Mouse (Mus musculus) gastrocnemius, postnatal 4 days (tissue): ENCODE measurements around the gene Htra3. TPM values are rescaled to one million over a fixed set of nuclear protein-coding genes. Genes with fewer than 3 reads are reported as not detected.

Source experiments
- DNase-seq, 2 experiments: peaks; one replicate each; pipeline ENCODE4 v3.0.0; 2021 to 2022; ENCODE audit warnings: low spot score in 2 of 2, mixed read lengths in 2 of 2
- long read RNA-seq, 2 experiments: library from polyadenylated mRNA; stranded (forward); transcript quantifications; one replicate each; pipeline ENCODE4 v2.0.0; 2021
- total RNA-seq, 2 experiments: library from RNA; stranded (reverse); gene quantifications; 2 replicates each; pipeline ENCODE4 v1.2.3; 2021

Htra3 gene
- total RNA-seq, result 100 to 1,000 TPM in 1 of 2 experiments, 10 to 100 TPM in 1; 97.0 to 102 TPM
- long read RNA-seq, experiment 1, transcript Htra3-201 (9 exons, 2,750 nt), result major isoform, 165 of 210 reads
- long read RNA-seq, experiment 1, transcript Htra3-202 (7 exons, 1,901 nt), result minor isoform, 24 of 210 reads
- long read RNA-seq, experiment 1, partial matches to known transcripts, result 10 of 210 reads
- long read RNA-seq, experiment 1, other reads (novel, unspliced or antisense), result 11 of 210 reads
- long read RNA-seq, experiment 2, transcript Htra3-201 (9 exons, 2,750 nt), result major isoform, 167 of 202 reads
- long read RNA-seq, experiment 2, transcript Htra3-202 (7 exons, 1,901 nt), result minor isoform, 14 of 202 reads
- long read RNA-seq, experiment 2, partial matches to known transcripts, result 9 of 202 reads
- long read RNA-seq, experiment 2, other reads (novel, unspliced or antisense), result 12 of 202 reads

DNA sequence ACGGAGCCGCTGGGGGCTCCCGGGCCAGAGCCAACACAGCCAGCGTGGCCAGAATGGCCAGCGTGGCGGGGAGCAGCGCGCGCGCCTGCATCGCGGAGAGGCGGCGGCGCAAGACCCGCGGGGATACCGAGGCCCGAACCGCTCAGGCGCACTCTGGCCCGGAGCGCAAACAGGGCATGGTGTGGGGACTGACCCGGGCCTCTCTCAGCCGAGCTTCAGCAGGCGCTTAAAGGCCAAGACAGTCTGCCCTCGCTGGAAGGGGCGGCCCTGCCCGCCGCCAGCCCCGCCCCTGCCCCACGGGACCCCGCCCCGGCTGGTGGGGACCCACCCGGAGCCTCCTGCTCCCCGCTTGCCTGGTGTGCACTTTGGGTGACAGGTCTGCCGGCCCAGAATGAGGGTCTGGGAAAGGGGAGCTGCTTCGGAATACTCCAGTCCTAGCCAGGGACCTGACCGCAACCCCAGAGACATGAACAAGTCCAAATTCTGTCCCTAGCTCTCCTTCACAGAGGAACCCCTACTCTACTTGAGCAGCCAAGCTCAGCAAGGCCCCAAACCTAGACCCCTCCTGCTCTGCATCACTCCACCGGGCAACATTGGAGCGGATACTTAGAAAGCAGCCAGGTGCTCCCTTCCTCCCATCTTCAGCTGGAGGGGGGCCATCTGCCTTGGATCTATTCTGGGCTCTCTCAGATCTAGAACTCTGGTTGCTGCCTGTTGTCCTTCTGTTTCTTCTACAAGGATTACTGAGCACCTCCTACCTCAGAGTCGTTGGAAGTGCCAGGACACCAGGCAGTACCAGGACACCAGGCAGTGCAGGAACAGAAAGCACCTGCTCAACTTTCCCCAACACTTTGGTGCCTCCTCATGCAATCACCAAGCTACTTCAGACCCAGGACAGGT is at the start of gene Htra3:
TSS of gene Htra3 (minus strand) at position 527 of the 900 bp plus-strand sequence.
- peak; percentile 64 to 71 for DNase-seq

GRCm38 (mm10) chr5:35728957-35729460 is 49.4 kb upstream of the Htra3 start:
- peak in 1 of 2 experiments; percentile 49 for DNase-seq

DNA sequence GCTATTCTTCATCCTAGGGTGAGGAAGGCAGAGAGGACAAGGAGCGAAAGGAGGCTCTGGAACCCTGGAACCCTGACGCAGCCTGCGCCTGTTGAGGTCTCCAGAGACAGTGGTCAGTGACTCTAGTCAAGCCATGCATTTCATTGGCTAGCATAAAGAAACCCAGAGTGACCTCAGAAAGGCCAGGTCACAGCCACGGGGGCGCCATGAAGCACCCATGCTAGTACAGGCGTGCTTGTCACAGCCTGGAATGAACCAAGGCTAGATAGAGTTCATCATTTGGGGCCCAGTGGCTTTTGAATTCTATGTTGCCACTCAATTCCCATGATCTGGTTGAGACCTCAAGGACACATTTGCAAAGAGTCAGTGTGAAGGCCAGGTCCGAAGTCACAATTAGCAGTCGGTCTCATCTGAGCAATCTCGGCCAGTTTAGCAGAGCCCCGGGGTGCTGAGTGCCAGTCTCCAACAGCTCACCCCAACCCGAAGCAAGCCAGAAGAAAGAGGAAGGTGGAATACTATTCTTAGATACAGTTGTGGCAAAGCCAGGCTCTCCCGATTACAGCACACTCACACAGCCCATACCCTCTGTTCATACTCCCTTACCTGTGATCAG is 48.9 kb upstream of the Htra3 start:
- DNase-seq, result no peak

- DNase-seq, result no peak
Observed at GRCm38 (mm10) chr5:35727447-35727846, 47.9 kb upstream of the Htra3 start.

GRCm38 (mm10) chr5:35725840-35726239 is 46.3 kb upstream of the Htra3 start:
- DNase-seq, result no peak

GRCm38 (mm10) chr5:35723900-35724299 is 44.3 kb upstream of the Htra3 start:
- DNase-seq, result no peak

DNA sequence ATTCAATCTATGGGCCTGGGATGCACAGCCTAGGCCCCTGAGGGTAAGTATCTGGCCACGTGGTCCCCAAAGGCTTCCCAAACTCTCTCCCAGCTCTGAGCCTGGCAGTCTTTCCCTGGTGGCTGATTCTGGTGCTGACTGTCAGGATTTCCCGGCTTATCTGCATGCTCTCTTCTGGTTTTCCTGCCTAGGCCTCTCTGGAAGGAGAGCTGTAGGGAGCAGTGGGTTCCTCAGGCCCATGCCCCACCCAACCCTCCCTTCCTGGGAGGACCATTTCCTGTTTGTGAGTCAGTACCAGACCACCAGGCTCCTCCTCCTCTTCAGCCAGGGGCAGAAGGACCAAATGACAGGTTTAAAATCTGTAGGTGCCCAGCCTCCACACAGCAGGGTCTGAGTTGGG is 43.1 kb upstream of the Htra3 start:
- no peak for DNase-seq

DNA sequence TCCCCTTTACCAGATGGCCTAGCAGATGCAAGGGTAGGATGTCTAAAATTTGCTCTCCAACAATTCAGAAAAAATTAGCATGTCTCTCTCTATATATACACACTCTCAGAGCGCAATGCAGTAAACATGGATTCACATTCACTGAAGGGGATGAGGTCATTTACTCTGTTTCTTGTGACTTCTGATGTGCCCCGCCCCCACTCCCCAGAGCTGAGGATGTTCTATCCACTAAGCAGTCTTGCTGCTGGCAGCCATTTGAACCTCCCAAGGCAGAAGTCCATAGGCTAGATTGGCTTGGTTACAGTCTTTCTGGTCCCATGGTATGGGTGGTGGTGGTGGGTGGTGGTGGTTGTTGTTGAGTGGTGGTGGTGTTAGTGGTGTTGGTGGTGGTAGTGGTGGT is 42.4 kb upstream of the Htra3 start:
- DNase-seq, result no peak

- no peak for DNase-seq
Observed at GRCm38 (mm10) chr5:35719880-35720279, 40.3 kb upstream of the Htra3 start.

DNA sequence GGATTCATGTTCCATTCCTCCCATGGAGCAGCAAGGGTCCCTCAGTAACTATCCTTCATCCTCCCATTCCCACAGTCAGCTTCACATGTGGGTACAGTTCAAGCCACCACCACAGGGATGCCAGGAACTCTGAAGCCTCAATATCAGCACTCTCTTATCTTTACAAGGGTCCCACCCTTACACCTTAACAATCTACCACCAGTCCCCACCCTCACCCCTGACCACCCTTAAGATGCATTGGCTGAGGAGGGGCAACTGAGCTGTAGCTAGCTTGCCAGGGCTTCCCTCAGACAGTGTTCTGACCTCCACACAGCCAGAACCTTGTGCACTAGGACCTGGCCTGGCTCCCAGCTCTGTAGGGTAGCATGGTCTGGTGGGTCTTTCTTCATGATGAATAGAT is 39.8 kb upstream of the Htra3 start:
- no peak for DNase-seq

GRCm38 (mm10) chr5:35718817-35719216 is 39.2 kb upstream of the Htra3 start:
- no peak for DNase-seq

DNA sequence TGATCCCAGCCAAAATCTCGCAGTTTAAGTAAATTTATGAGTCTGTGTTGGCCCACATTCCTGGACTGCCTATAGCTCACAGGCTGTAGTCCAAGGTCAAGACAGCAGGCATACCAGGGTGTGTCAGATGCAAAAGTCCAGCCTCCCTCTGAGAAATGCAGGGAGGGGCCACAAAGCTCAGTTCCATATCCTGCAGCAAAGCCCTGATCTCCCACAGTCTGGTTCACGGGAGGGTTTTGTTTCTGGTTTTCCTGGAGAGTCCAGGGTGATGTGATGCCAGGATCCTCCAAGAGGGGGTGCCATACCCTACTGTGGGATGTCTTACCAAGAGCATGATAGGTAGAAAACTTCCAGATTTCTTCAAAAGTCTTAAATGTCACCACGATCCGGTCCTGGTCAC is 38.4 kb upstream of the Htra3 start:
- DNase-seq, result peak in 1 of 2 experiments; percentile 53

DNA sequence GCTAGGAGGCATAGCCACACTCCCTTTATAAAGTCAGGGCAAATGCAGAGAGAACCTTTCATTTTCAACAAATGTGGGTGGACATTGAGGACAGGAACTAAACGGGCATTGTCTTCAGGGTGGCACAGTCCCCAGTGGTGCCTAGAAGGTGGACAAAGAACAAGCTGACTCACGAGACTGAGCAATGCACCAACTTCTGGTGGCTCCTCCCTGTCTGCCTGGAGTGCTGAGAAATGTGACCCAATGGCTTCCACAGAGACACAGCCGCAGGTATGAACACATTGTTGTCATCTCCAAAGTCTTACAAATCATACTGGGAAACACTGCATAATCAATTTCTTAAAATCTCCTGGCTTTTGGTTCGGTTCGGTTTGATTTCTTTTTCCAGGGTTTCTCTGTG is 37.9 kb upstream of the Htra3 start:
- no peak for DNase-seq

DNA sequence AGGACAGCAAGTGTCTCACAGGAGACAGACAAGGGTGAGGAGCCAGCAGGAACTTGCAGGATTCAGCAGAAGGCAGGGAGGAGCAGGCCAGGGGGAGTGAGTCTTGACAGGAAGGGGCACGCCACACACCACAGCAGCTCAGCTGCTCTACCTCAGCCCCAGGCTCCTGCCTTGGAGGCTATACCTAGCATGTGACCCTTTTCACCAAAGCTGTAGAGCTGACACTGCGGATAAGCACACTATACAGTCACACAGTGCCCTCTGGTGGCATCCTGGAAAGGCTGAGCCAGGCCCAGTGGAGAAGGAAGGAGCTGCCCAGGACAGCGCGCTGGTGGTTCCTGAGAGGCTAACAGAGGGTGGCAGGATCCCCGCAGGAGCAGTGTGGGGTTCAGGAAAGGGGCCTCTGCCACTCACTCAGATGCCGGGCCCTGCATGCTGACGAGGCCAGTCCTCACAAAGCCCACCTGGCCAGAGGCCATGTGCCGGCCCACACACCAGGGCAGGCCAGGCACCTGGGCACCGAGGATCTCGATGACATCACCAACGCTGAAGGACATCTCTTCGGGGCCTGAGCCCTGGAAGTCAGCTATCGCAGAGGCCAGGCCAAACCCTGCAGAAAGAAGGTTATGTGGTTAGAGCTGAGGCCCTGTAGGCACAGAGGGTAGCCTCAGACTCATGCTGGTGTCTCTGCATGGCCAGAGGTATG is 34.2 kb upstream of the Htra3 start:
- DNase-seq, result peak in 1 of 2 experiments; percentile 76

- no peak for DNase-seq
Observed at GRCm38 (mm10) chr5:35712517-35712916, 32.9 kb upstream of the Htra3 start.

GRCm38 (mm10) chr5:35710931-35711330 is 31.3 kb upstream of the Htra3 start:
- no peak for DNase-seq

DNA sequence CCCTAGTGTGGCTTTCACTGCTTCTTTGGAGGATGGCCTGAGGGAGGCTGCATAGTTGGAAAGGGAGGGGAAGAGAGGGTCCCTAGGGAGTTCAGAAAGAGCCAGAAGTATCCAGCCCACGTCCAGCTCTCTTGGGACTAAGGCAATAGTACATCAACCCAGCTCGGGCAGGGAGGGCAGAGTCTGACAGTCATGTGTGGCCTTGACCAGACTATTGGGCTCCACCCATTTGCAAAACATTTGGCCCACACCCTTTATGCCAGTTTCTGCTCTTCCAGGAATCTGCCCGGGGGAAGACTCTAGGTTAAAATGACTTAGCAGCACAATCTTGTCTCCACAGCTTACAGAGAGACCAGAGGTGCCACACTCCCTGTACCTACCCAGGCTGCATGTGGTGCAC is 30.9 kb upstream of the Htra3 start:
- DNase-seq, result no peak

DNA sequence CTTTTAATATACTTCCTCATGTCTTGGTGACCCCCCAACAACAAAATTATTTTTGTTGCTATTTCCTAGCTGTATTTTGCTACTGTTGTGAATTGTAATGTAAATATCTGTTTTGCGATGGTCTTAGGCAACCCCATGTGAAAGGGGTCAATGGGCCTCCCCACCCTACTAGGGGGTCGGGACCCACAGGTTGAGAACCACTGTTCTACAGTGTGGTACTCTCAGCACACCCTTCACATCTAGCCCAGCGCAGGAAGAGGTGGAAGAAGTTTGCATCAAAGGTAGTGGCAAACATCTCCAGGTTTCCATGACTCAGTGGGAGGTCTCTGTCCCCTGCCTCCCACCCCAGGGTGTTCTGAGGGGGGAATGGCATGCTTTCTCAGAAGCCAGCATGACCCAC is 25.8 kb upstream of the Htra3 start:
- DNase-seq, result no peak

DNA sequence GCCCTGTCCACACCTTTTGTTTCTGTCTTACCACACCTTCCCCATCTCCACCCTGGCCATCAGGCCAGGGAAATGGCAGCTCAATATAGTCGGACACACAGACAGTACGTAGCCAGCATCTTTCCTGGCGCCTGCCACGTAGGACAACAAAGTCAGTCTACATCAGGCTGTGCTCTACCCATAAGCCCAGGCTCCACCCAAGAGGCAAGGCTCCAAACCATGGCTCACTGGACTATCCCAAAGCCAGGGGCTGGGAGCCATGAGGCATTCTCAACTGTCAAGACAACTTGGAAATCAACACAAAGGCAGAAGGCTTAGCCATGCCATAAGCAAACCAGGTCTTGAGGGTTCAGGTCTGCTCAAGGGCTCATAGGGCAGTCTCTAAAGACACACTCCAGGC is 24.2 kb upstream of the Htra3 start:
- DNase-seq, result no peak

DNA sequence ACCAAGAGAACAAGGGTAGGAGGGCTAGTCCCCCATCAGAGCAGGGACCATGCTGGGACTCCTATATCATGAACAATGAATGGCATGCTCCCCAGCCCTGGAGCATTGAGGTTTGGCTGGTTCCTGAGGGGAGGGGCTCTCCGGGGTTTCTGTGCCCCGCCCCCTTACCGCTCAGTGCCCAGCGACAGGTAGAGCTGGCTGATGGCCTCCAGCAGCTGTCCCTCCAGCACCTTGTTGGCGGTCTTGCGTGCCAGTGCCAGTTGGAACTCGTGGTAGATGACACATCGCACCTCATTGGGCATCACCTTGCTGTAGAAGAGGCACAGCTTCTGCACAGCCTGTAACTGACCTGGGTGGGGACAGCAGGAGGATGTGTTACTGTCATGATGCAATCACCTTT is 23.6 kb upstream of the Htra3 start:
- no peak for DNase-seq
